Mouse (Mus musculus) CH12F3 (cell line): Measurements from ENCODE around the gene Sema3g.

Source experiments
- in situ Hi-C: fragments of 300-500 bp; cut with MboI; formaldehyde crosslinking; loops from 2 replicates; pipeline ENCODE4 v1.14.3; 2020; ENCODE audit warnings: low sequenced_read_pairs

Gene Sema3g

DNA sequence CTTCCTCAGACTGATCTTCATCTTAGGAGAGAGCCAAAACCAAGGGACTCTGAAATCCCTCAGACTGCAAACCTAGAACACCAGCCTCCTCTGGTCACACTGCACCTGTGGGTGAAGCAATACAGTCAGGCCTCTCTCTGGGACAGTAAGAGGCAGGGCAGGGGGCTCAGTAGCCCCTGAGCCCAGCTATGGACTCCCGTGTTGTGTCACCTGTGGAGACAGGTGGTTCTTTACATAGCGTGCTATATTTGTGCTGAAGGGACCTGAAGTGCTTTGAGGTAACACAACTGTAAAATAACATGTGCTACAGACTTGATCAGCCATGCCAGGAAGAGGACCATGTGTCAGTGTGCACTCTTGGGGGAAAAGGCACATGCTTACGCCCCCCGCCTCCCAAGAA, 22.1 kb upstream of the Sema3g start:
- in situ Hi-C loops: no loop called here

DNA sequence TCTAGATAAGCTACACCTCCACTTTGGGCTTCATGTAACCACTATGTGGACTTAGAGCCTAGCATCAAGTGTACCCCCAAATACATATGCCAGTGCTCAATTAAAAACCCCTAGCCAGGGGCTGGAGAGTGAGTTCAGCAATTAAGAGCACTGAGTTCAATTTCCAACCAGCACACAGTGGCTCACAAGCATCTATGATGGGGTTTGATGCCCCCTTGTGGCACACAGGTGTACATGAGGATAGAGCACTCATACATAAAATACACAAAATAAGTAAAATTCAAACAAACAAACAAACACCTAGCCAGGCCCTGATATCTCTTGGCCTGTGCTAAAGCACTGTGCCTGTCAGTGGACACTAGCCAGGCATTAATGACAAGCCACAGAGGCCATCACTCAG, 21.7 kb upstream of the Sema3g start:
- in situ Hi-C loops: no loop called here

DNA sequence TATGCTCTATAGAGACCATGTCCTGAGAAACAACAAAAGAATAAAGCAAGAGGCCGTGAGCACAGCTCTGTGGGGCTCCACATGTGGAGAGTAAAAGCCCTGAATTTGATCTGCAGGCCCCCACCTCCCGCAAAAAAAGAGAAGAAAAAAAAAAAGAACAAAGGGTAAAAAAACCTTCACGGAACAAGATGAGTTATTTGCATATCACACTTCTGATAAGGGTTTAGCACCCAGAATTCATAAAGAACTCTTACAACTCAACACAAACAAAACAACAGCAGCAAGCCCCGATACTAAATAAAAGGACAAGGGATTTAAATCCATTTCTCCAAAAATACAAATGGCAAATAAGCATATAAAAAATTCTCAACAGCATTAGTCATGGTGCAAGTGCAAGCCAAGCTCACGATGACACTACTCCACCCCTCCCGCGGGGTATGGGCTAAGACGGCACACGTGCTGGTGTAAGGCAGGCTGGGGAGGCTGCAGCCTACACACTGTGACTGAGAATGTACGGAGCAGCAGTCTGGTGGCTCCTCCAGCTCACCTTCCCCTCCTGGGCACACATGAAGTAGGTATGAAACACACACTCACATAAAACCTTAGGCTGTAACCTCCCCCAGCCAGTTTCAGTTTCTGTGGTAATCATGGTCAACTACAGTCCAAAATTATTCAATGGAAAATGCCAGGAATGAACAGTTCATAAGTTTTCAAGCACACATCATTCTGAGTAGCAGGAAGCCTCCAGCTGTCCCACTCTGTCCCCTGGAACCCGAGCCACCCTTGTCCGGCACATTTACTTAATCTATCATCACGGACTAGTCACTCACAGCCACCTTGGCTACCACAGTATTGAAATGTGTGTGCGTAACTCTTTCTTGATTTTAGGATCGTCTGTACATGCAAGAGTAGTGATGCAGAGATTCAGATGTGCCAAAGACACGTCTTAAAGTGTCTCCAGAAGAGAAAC, 19.8 kb upstream of the Sema3g start:
- in situ Hi-C loops: no loop called here

DNA sequence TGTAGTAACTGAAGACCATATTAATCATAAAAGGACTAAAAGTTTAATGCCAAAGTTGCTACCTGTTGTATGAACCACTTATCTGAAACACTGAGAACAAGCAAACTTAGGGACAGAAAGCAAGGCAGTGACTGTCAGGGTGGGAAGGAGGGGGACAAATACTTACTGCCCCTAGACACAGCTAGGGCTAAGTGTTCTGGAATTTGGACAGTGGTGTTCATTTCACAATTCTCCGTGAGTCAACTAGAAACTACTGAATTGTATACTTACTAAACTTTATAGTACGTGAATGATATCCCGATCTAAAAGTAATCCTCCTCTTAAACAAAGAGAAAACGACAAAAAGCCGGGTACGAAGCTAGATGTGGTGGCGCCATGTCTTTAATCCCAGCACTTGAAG, 18.1 kb upstream of the Sema3g start:
- in situ Hi-C loops: no loop called here

DNA sequence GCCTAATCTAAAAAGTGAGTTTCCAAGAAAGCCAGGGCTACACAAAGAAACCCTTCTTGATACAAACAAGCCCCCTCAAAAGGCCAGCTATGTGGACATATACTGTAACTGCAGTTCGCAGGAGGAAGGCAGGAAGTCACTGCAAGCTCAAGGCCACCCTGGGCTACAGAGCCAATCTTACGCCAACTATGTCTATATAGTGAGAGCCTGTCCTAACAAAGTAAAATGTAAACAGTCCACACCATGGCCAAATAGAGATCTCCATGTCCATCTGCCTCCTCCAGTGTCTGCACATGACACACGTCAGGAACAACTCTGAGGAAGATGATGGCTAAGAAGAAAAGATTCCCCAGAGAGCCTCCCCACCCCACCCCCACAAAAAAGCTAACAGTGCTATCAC, 17.6 kb upstream of the Sema3g start:
- in situ Hi-C loops: no loop called here

DNA sequence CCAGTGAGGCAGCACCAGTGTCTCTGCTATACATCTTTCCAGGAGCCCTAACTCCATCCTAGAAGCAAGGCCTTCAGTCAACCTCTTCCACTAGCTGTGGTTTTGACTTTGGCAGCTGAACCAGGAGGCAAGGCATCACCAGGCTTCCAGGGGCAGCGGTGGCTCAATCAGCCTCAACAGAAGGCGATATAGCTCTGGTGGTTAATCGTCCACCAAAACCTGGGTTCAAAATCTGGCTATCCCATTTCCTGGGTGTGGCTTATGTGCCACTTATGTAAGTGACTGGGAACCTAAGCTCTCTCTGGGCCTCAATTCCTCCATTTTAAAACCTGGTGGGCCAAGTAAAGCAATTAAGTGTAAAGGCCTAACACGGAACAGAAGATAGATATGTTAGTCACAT, 12.8 kb upstream of the Sema3g start:
- in situ Hi-C loops: no loop called here

DNA sequence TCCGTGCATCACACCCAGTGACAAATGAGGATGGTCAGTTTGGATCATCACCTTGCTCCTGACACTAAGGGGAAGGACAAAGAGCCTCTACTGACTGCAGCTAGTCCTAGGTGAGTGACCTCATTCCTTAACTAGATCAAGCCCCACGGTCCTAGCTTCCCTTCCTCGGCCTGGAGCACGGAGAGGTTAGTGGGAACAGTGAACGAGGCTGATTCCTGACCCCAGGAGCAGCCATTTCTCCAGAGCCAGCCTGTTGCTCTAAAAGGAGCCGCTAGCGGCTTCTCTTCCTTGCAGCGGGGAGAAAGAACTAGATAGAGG, 12.5 kb upstream of the Sema3g start:
- in situ Hi-C loops: no loop called here

DNA sequence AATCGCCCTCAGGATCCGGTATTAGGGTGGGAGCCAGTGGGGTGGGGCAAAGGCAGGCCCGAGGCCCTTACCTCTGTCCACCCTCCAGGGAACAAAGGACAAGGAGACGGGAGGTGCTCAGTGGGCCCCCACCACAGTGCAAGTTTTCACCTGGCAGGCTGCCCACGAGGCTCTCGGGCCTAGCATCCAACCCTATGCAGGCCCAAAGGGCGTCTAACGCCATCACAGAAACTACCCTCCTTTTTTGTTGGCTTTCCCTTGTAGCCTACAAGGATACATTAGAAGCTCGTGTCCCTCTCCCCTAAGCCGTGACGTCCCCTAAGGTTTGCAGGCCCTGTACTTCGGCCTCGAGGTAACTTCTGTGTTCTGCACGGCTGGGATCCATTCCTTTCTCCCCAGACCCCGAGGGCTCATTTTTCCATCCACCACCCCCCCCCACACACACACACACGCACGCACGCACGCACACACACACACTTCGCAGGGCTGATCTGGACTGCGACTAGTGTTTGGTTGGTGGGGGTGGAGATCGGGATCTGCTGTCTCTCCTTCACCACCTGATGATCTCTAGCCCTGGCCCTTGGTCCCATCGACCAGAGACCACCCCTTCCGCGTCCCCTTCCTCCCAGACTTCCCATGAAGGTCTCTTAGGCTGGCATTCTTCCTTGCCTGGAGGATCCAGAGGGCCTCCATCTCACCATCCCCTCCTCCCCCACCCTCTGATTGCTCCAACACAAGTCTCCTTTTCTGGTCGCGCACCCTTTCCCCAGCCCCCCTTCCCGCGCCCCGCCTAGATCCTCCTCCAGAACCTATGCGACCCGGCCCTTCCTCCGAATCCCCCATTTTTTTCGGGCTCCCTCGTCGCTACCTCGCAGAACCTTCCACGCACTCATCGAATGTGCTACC, 11.8 kb upstream of the Sema3g start:
- in situ Hi-C loops: no loop called here

DNA sequence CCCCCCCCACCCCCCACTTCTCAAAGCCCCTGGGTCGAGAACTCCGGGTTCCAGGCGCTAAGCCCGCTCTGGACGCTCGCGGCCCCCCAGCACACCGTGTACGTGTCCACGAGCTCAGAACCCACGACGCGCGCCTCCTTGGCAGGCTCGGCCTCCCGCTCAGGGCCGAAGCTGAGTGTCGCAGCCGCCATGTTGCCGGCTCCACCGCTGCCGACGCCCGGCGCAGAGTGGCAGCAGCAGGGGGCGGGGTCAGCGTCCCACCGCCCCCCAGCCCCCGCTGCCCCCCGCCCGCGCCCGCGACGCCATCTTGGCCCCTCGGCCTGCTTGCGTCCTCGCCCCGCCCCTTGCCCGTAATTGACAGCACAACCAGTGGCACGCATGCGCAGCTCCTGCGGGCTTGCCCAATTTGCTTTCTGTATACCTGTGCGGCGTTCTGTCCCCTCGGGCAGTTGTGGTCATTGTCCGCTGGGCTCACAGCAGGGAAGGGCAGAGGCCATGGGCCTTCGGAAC, 11.1 kb upstream of the Sema3g start:
- in situ Hi-C loops: no loop called here

DNA sequence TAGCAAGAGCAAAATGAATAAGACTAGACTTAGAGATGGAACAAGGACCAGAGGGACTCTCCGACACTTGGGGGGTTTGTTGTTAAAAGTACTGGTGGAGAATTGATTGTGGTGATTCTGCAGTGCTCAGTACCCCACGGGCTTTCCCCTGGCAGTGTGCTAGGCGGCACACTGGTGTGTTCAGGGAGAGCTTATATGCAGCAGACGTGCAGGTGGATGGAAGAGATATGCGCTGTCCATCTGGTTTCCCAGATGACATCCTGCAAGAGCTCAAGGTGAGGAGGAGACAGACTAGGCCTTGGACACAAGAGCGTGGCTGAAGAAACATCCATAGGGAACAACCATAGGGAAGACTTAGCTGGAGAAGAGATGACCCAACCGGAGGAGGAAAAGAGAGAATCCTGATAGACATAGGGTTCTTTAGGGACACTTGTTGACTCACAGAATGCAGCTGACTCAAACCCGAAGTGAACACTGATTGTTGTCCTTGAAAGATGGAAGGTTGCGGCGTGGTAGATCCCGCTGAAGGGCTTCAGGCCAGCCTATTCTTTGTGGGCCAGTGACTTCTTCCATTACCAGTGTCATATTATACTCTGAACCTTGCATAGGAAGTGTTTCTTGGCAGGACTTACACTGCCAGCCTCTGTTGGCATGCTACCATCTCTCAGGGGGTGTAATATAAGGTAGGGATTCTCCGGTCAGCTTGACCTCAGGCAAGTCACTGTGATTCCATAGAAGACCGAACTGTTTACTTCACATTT, 10.4 kb upstream of the Sema3g start:
- in situ Hi-C loops: no loop called here

DNA sequence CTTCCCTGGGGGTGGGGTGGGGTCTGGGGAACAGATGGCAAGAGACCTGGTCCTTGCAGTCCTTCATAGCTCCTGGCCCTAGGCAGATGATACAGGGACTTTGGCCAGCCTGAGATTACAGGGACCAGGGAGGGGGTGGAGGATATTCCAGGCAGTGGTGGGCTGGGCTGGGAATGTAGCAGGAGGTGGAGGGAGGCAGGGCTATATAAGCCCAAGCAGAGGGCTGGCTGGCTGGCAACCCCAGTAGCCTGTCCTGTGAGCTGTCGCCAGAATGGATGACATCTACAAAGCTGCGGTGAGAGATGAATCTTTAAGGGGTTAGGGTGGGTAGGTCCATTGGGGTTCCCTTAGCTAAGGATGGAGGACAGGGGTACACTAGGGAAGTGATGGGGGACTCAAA, 9.6 kb upstream of the Sema3g start, which contains the start of gene Tnnc1:
Gene Tnnc1 (plus strand): TSS at position 229 of the 400 bp plus-strand sequence.
- in situ Hi-C loops: no loop called here

DNA sequence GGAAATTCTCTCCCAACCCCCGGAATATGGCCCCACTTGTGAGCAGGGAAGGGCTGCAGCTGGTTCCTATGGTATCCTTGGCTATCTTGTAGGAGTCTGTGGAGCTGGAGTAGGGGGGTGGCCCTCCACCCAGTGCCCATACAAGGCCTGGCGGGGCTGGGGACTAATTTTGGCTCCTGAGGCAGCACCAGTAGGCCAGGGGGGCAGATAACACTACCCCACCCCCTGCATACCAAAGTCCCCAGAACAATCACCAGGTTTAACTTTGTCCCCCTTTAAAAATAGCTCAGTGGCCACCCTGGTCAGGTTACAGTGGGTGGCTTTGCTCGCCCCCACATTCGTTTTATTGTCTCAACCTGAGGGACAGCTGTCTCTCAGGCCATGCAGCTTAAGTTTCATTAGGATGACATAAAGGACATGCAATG, 8.5 kb upstream of the Sema3g start:
- in situ Hi-C loops: no loop called here

DNA sequence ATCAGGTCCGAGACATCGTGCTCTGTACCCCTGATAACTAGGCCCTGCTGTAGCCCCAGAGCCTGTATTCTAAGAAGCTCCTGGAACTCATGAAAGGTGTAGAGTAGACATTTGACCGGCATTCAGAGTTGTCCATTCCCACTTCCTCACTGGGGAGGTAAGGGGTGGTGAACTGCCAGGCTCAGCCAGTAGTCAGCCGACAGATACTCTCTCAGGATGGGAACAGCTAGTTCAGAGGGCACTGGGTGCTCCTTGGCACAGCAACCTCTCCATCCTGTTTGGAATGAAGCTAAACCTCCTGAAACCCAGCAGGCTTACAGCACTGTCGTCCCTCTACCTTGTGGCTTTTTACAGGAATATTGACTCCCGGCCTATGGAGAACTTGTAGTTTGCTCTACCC, 5.8 kb upstream of the Sema3g start:
- in situ Hi-C loops: no loop called here

DNA sequence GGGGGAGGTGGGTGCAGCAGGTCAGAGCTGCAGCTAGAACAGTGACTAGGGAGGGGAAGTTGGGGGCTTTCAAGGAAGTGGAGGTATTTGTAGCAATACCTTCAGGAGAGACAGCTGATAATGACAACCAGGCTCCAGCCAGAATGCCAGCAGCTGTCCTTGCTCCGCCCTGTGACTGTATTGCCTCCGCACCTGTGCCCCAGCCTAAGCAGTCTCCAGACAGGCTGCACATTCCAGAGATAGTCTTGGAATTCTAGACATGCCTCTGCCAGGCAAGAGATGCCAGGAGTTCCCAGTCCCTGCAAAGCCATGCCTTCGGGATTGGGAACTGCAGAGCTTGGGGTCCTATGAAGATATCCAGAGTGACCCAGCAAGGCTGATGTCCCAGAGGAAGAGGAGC, 5.2 kb upstream of the Sema3g start:
- in situ Hi-C loops: no loop called here

DNA sequence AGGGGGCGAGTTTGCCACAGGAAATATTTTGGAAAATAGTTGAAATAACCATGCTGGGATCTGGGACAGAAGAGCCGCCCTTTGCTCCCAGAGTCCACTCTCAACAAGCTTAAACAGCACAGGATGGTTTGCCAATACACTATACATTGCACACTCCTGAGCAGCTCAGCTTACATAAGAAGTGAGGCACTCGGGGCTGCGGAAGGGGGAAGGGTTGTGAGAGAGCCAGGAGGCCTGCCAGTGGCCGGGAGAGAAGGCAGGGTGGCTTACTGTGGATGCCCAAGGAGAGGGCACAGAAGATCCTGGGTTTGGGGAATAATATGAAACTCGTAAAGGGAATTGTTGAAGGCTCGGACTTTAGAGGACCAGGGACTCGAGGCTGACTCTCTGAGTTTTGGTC, 3.8 kb upstream of the Sema3g start:
- in situ Hi-C loops: no loop called here

DNA sequence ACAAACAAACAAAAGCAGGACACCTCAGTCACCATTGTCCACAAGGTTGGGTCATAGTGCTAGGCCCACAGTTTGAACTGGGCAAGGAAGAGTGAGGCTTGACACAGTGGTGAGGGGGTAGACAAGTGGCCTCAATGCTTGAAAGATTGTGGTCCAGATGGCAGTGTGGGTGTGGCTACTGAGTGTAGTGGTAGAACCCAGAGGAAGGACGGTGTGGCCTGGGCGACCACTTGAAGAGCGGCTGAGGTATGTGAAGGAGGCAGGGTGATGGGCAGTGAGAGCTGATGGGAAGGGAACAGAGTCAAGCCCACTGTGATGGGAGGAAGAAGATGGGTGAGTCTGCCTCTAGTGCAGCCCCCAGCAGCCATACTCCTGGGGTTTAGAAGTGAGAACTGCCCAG, 3.0 kb upstream of the Sema3g start:
- in situ Hi-C loops: no loop called here

DNA sequence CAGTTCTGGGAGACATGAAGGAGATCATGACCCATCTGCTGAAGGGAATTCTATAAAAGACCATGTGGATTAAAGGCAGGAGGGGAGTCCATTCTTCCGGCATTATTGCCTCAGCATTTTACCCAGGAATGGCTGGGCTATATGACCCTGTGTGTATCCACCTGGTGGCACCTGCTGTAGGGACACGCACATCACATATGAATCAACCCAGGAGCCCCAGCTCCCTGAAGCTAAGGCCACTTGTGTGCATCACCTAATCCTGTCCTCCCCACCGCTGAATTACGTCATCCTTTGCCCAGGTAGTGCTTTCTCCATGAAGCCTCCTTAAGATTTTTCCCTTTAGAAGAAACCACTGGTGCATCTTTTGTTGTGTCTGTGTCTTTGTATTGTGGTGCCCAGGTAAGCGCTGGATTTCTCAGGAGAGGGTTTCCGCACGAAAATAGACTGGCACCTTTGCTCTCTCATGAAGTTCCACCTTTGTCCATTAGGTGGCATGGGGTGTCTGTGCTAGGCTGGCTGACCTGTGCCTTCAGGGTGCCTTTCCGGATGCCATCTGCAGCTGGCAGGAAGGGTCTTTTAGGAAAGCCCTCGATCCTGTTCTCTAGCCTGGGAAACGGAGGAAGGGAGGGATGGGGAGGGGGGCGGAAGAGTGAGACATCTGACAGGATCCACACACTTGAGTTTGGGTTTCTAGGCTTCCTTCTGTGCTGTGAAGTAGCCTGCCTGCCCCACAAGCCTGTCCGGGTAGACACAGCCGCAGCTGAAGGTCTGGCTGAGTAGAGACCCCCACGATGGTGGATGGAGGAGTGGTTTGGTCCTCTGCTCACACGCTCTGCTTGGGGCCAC, 2.3 kb upstream of the Sema3g start:
- in situ Hi-C loops: no loop called here

DNA sequence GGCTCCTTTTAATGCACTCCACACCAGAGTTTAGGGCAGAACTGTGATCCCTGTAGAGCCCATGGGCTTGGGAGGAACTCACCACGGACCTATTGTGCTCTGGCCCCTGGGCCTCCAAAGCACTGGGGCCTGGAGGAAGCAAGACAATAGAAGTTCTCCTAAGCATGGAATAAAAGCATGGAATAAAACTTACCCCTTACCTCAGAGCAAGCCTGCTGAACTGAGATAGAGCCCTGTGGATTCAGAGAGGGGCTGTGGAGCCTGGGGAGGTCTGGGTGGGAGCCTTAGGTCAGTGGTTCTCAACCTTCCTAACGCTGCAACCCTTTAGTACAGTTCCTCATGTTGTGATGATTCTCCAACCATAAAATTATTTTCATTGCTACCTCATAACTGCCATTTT, 814 bp upstream of the Sema3g start, which contains the start of gene Nisch:
Gene Nisch (minus strand): TSS at position 101 of the 400 bp plus-strand sequence.
- in situ Hi-C loops: no loop called here

DNA sequence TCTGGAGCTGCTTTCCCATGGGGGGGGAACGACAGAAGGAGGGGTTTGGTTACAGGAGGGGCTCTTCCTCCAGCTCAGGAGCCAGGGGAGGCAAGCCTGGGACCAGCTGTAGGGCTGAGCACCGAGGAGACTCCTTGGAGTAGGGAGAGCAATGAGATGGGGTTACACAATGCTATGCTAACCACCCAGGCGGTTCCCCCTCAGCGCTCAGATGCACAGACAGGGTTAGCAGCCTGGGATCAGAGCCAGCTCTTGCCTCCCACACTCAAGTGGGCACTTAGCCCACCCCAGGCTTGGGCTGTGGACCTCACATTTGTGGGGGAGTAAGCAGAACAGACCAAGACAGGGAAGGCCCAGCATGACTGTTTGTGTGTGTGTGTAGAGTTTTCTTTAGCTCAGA, 9.3 kb downstream of the Sema3g start:
- in situ Hi-C loops: no loop called here

DNA sequence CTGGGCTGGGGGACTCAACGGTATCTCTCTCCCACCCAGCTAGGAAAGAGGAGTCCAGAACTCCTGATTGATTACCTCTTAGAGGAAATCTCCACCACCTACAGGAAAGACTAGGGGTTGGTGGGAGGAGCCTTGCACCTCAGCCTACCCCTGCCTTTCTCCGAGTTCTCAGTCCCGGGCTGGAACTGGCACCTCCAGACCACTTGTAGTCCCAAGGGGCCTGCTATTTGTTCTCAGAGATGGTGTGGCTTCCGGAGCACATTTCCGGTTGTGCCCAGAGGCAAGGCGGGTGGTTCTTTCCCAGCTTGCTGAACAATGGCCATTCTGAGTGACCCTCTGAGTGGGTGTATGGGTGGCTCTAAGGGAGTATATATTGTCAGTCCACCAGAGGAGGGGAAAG, 10.6 kb downstream of the Sema3g start:
- in situ Hi-C loops: no loop called here
